Mouse (Mus musculus): ENCODE measurements around the gene Cfap73. TPM values are rescaled to one million over a fixed set of nuclear protein-coding genes. Genes with fewer than 3 reads are reported as not detected.

The Cfap73 gene
- not detected in 2 replicates for polyA plus RNA-seq (2015; fragmentation: Nextera tagmentation; extraction: Ambion mirVana)

GRCm38 (mm10) chr5:120634131-120634530 is at the start of gene Cfap73:
Cfap73 (minus strand) TSS chr5:120634235.

GRCm38 (mm10) chr5:120648569-120649373 is 14.7 kb upstream of the Cfap73 start, which contains the start of gene Rasal1:
Rasal1 (plus strand) TSS chr5:120648812.

GRCm38 (mm10) chr5:120612442-120612821 is 21.6 kb downstream of the Cfap73 start, which contains the start of the genes Rita1 and Ddx54:
Rita1 (minus strand) TSS chr5:120612589.
Ddx54 (plus strand) TSS chr5:120612739.

GRCm38 (mm10) chr5:120588569-120589094 is 45.4 kb downstream of the Cfap73 start, which contains the start of the genes Tpcn1 and Iqcd:
Tpcn1 (minus strand) TSS chr5:120588673.
Iqcd (plus strand) TSS chr5:120589016.

Other genes with a start within 250 kb of the Cfap73 start
- not detected in 2 replicates for gene Lhx5, start 202.5 kb downstream of the Cfap73 start, polyA plus RNA-seq (2015; fragmentation: Nextera tagmentation; extraction: Ambion mirVana)
- 17.5 and 19.9 TPM in 2 replicates for gene Sdsl, start 161.4 kb downstream of the Cfap73 start, polyA plus RNA-seq (2015; fragmentation: Nextera tagmentation; extraction: Ambion mirVana)
- not detected in 2 replicates for gene Sds, start 157.7 kb downstream of the Cfap73 start, polyA plus RNA-seq (2015; fragmentation: Nextera tagmentation; extraction: Ambion mirVana)
- 28.0 and 31.2 TPM in 2 replicates for gene Plbd2, start 130.6 kb downstream of the Cfap73 start, polyA plus RNA-seq (2015; fragmentation: Nextera tagmentation; extraction: Ambion mirVana)
- 7.7 and 10.8 TPM in 2 replicates for gene Slc8b1, start 123.1 kb downstream of the Cfap73 start, polyA plus RNA-seq (2015; fragmentation: Nextera tagmentation; extraction: Ambion mirVana)
- 31.7 and 32.0 TPM in 2 replicates for gene Tpcn1, start 45.6 kb downstream of the Cfap73 start, polyA plus RNA-seq (2015; fragmentation: Nextera tagmentation; extraction: Ambion mirVana)
- gene Iqcd, start 45.2 kb downstream of the Cfap73 start, polyA plus RNA-seq (2015; fragmentation: Nextera tagmentation; extraction: Ambion mirVana) = 1.6 and 2.4 TPM in 2 replicates
- 5.8 and 6.9 TPM in 2 replicates for gene Rita1, start 21.6 kb downstream of the Cfap73 start, polyA plus RNA-seq (2015; fragmentation: Nextera tagmentation; extraction: Ambion mirVana)
- gene Ddx54, start 21.5 kb downstream of the Cfap73 start, polyA plus RNA-seq (2015; fragmentation: Nextera tagmentation; extraction: Ambion mirVana) = 19.8 and 21.7 TPM in 2 replicates
- 0.11 and 0.61 TPM in 2 replicates for gene Rasal1, start 14.6 kb upstream of the Cfap73 start, polyA plus RNA-seq (2015; fragmentation: Nextera tagmentation; extraction: Ambion mirVana)
- gene Dtx1, start 77.7 kb upstream of the Cfap73 start, polyA plus RNA-seq (2015; fragmentation: Nextera tagmentation; extraction: Ambion mirVana) = 0.40 and 0.51 TPM in 2 replicates
- 1.9 and 3.9 TPM in 2 replicates for gene Oas2, start 115.6 kb upstream of the Cfap73 start, polyA plus RNA-seq (2015; fragmentation: Nextera tagmentation; extraction: Ambion mirVana)
- gene Oas3, start 143.4 kb upstream of the Cfap73 start, polyA plus RNA-seq (2015; fragmentation: Nextera tagmentation; extraction: Ambion mirVana) = 5.3 and 7.7 TPM in 2 replicates
- 0.22 and 0.49 TPM in 2 replicates for gene Oas1e, start 161.3 kb upstream of the Cfap73 start, polyA plus RNA-seq (2015; fragmentation: Nextera tagmentation; extraction: Ambion mirVana)
- gene Oas1c, start 178.3 kb upstream of the Cfap73 start, polyA plus RNA-seq (2015; fragmentation: Nextera tagmentation; extraction: Ambion mirVana) = 1.3 and 1.6 TPM in 2 replicates
- gene Oas1f, start 213.1 kb upstream of the Cfap73 start, polyA plus RNA-seq (2015; fragmentation: Nextera tagmentation; extraction: Ambion mirVana) = not detected in 2 replicates
- gene Oas1h, start 227.2 kb upstream of the Cfap73 start, polyA plus RNA-seq (2015; fragmentation: Nextera tagmentation; extraction: Ambion mirVana) = not detected in 2 replicates